Mouse (Mus musculus) embryo, embryonic 11.5 days (tissue): ENCODE measurements around the gene AC141477.1.
A peak's percentile ranks its signal among the peaks of the same experiment; 100 is the strongest.

Source experiments
- DNase-seq: peaks from one replicate; pipeline ENCODE4 v3.0.0-alpha.2; 2012; ENCODE audit warnings: low read depth, low spot score

AC141477.1 gene

GRCm38 (mm10) chr10:76416811-76417210 is 23.4 kb downstream of the AC141477.1 start:
- no peak for DNase-seq

- no peak for DNase-seq
Measured at GRCm38 (mm10) chr10:76408520-76408919, 31.7 kb downstream of the AC141477.1 start.

GRCm38 (mm10) chr10:76392596-76392995 is 47.6 kb downstream of the AC141477.1 start:
- DNase-seq = no peak

- DNase-seq = peak; percentile 17
Measured at GRCm38 (mm10) chr10:76391786-76392185, 48.5 kb downstream of the AC141477.1 start.

- no peak for DNase-seq
Measured at GRCm38 (mm10) chr10:76391166-76391565, 49.1 kb downstream of the AC141477.1 start.
